Mouse (Mus musculus) bone marrow macrophage, adult 2 months (primary cell): Measurements from ENCODE around the gene Gfpt1.

ENCODE experiments used
- CTCF ChIP-seq: IDR thresholded peaks from 2 replicates; pipeline ENCODE4 v1.5.1; 2012; ENCODE audit warnings: low read depth, mild to moderate bottlenecking, low read length, moderate library complexity
- POLR2A ChIP-seq: IDR thresholded peaks from 2 replicates; pipeline ENCODE4 v1.6.1; 2012; ENCODE audit warnings: mild to moderate bottlenecking, low read depth, low read length, borderline replicate concordance

- TF ChIP-seq CTCF (no peak), POLR2A (no peak)
Observed at GRCm38 (mm10) chr6:87102421-87102911, 59.8 kb downstream of the Gfpt1 start.
